Mouse (Mus musculus): ENCODE data around the gene Iqck. TPM values are rescaled to one million over a fixed set of nuclear protein-coding genes. Genes with fewer than 3 reads are reported as not detected.

Gene Iqck
- polyA plus RNA-seq, 1 experiment from 2014 or later, result 4.5 TPM

GRCm38 (mm10) chr7:118973377-118973776, 117.8 kb downstream of the Iqck start:
- no peak overlapping the region for H3K4me2 ChIP-seq (ENCODE audit: low read length)
- no peak overlapping the region for H3K27ac ChIP-seq (ENCODE audit: low read length)
- no peaks in the 10 kb centered on the region for H3K36me3 ChIP-seq (ENCODE audit: control insufficient read depth, insufficient read depth)
- WGBS, result 90% methylated on average over 4 of the region's 4 CpGs
- H3K4me1 ChIP-seq (replicated peaks; ENCODE audit: control insufficient read depth, insufficient read depth, low read length), result peaks cover 23% of the 10 kb centered on the region
- ATAC-seq, result no peak
- no peak overlapping the region for H3K9ac ChIP-seq (replicated peaks; ENCODE audit: low read depth, low read length)
- no peaks in the 10 kb centered on the region for H3K27me3 ChIP-seq (replicated peaks; ENCODE audit: control insufficient read depth, insufficient read depth, low read length)
- H3K4me3 ChIP-seq (replicated peaks; ENCODE audit: low read length), result no peak overlapping the region
- H3K9me3 ChIP-seq (ENCODE audit: control insufficient read depth, low read length), result no peaks in the 10 kb centered on the region

- Histone ChIP-seq H3K4me1 (replicated peaks; ENCODE audit: control insufficient read depth, insufficient read depth, low read length) (peaks cover 28% of the 10 kb centered on the region), H3K4me3 (replicated peaks; ENCODE audit: low read length) (no peak overlapping the region; the same call in 1 of the 2 replicates), H3K4me2 (ENCODE audit: low read length) (peak overlapping the region; percentile 44), H3K27me3 (replicated peaks; ENCODE audit: control insufficient read depth, insufficient read depth, low read length) (no peaks in the 10 kb centered on the region), H3K27ac (ENCODE audit: low read length) (peak overlapping the region; percentile 65; the same call in 1 of the 2 replicates), H3K9me3 (ENCODE audit: control insufficient read depth, low read length) (no peaks in the 10 kb centered on the region), H3K9ac (replicated peaks; ENCODE audit: low read depth, low read length) (no peak overlapping the region), H3K36me3 (ENCODE audit: control insufficient read depth, insufficient read depth) (no peaks in the 10 kb centered on the region)
- WGBS, result 84% methylated on average over 3 of the region's 3 CpGs
- ATAC-seq, result no peak; the same call in 1 of the 2 replicates
These were observed 120.3 kb downstream of the Iqck start for GRCm38 (mm10) chr7:118975837-118976236.

- Histone ChIP-seq H3K9me3 (ENCODE audit: control insufficient read depth, low read length) (no peaks in the 10 kb centered on the region), H3K4me3 (replicated peaks; ENCODE audit: low read length) (peak overlapping the region; percentile 31), H3K4me2 (ENCODE audit: low read length) (peak overlapping the region; percentile 44), H3K27ac (ENCODE audit: low read length) (peak overlapping the region; percentile 65), H3K9ac (replicated peaks; ENCODE audit: low read depth, low read length) (peak overlapping the region; percentile 55), H3K4me1 (replicated peaks; ENCODE audit: control insufficient read depth, insufficient read depth, low read length) (peaks cover 28% of the 10 kb centered on the region), H3K36me3 (ENCODE audit: control insufficient read depth, insufficient read depth) (no peaks in the 10 kb centered on the region), H3K27me3 (replicated peaks; ENCODE audit: control insufficient read depth, insufficient read depth, low read length) (no peaks in the 10 kb centered on the region)
- peak; percentile 69 for ATAC-seq
- 17% methylated on average over 14 of the region's 14 CpGs for WGBS
These were observed 121.0 kb downstream of the Iqck start for GRCm38 (mm10) chr7:118976414-118977166.

- H3K27ac ChIP-seq (ENCODE audit: low read length), result peak overlapping the region; percentile 65
- H3K36me3 ChIP-seq (ENCODE audit: control insufficient read depth, insufficient read depth), result no peaks in the 10 kb centered on the region
- 59% methylated on average over 10 of the region's 10 CpGs for WGBS
- peaks cover 28% of the 10 kb centered on the region for H3K4me1 ChIP-seq (replicated peaks; ENCODE audit: control insufficient read depth, insufficient read depth, low read length)
- no peaks in the 10 kb centered on the region for H3K9me3 ChIP-seq (ENCODE audit: control insufficient read depth, low read length)
- H3K4me2 ChIP-seq (ENCODE audit: low read length), result no peak overlapping the region
- H3K27me3 ChIP-seq (replicated peaks; ENCODE audit: control insufficient read depth, insufficient read depth, low read length), result no peaks in the 10 kb centered on the region
- H3K4me3 ChIP-seq (replicated peaks; ENCODE audit: low read length), result no peak overlapping the region
- no peak overlapping the region for H3K9ac ChIP-seq (replicated peaks; ENCODE audit: low read depth, low read length)
- no peak for ATAC-seq
These were observed 121.6 kb downstream of the Iqck start for GRCm38 (mm10) chr7:118977167-118977543.

- 63% methylated on average over 7 of the region's 7 CpGs for WGBS
- H3K9me3 ChIP-seq (ENCODE audit: control insufficient read depth, low read length), result no peaks in the 10 kb centered on the region
- H3K9ac ChIP-seq (replicated peaks; ENCODE audit: low read depth, low read length), result no peak overlapping the region
- H3K4me1 ChIP-seq (replicated peaks; ENCODE audit: control insufficient read depth, insufficient read depth, low read length), result peaks cover 29% of the 10 kb centered on the region
- no peaks in the 10 kb centered on the region for H3K27me3 ChIP-seq (replicated peaks; ENCODE audit: control insufficient read depth, insufficient read depth, low read length)
- no peak overlapping the region for H3K27ac ChIP-seq (ENCODE audit: low read length)
- H3K4me2 ChIP-seq (ENCODE audit: low read length), result no peak overlapping the region
- ATAC-seq, result no peak
- no peaks in the 10 kb centered on the region for H3K36me3 ChIP-seq (ENCODE audit: control insufficient read depth, insufficient read depth)
- no peak overlapping the region for H3K4me3 ChIP-seq (replicated peaks; ENCODE audit: low read length)
These were observed 123.6 kb downstream of the Iqck start for GRCm38 (mm10) chr7:118979121-118979520.

- WGBS, result 57% methylated on average over 9 of the region's 9 CpGs
- H3K4me2 ChIP-seq (ENCODE audit: low read length), result no peak overlapping the region
- no peak for ATAC-seq
- no peaks in the 10 kb centered on the region for H3K27me3 ChIP-seq (replicated peaks; ENCODE audit: control insufficient read depth, insufficient read depth, low read length)
- H3K27ac ChIP-seq (ENCODE audit: low read length), result no peak overlapping the region
- H3K9ac ChIP-seq (replicated peaks; ENCODE audit: low read depth, low read length), result no peak overlapping the region
- H3K4me3 ChIP-seq (replicated peaks; ENCODE audit: low read length), result no peak overlapping the region
- H3K9me3 ChIP-seq (ENCODE audit: control insufficient read depth, low read length), result no peaks in the 10 kb centered on the region
- H3K4me1 ChIP-seq (replicated peaks; ENCODE audit: control insufficient read depth, insufficient read depth, low read length), result peaks cover 32% of the 10 kb centered on the region
- no peaks in the 10 kb centered on the region for H3K36me3 ChIP-seq (ENCODE audit: control insufficient read depth, insufficient read depth)
These were observed 124.2 kb downstream of the Iqck start for GRCm38 (mm10) chr7:118979708-118980107.

- ATAC-seq, result no peak
- no peak overlapping the region for H3K9ac ChIP-seq (replicated peaks; ENCODE audit: low read depth, low read length)
- H3K4me1 ChIP-seq (replicated peaks; ENCODE audit: control insufficient read depth, insufficient read depth, low read length), result peaks cover 27% of the 10 kb centered on the region
- no peak overlapping the region for H3K4me3 ChIP-seq (replicated peaks; ENCODE audit: low read length)
- H3K9me3 ChIP-seq (ENCODE audit: control insufficient read depth, low read length), result no peaks in the 10 kb centered on the region
- H3K36me3 ChIP-seq (ENCODE audit: control insufficient read depth, insufficient read depth), result no peaks in the 10 kb centered on the region
- H3K27ac ChIP-seq (ENCODE audit: low read length), result no peak overlapping the region
- no peaks in the 10 kb centered on the region for H3K27me3 ChIP-seq (replicated peaks; ENCODE audit: control insufficient read depth, insufficient read depth, low read length)
- WGBS, result 73% methylated on average over 4 of the region's 4 CpGs
- H3K4me2 ChIP-seq (ENCODE audit: low read length), result no peak overlapping the region
These were observed 125.8 kb downstream of the Iqck start for GRCm38 (mm10) chr7:118981346-118981745.

- Histone ChIP-seq H3K27ac (ENCODE audit: low read length) (no peak overlapping the region), H3K4me3 (replicated peaks; ENCODE audit: low read length) (no peak overlapping the region), H3K9ac (replicated peaks; ENCODE audit: low read depth, low read length) (no peak overlapping the region), H3K4me1 (replicated peaks; ENCODE audit: control insufficient read depth, insufficient read depth, low read length) (peaks cover 22% of the 10 kb centered on the region), H3K9me3 (ENCODE audit: control insufficient read depth, low read length) (no peaks in the 10 kb centered on the region), H3K36me3 (ENCODE audit: control insufficient read depth, insufficient read depth) (no peaks in the 10 kb centered on the region), H3K27me3 (replicated peaks; ENCODE audit: control insufficient read depth, insufficient read depth, low read length) (no peaks in the 10 kb centered on the region), H3K4me2 (ENCODE audit: low read length) (no peak overlapping the region)
- ATAC-seq, result no peak
- WGBS, result 92% methylated on average over 5 of the region's 5 CpGs
These were observed 126.3 kb downstream of the Iqck start for GRCm38 (mm10) chr7:118981831-118982230.

GRCm38 (mm10) chr7:118982586-118982985, 127.0 kb downstream of the Iqck start:
- H3K4me3 ChIP-seq (replicated peaks; ENCODE audit: low read length), result no peak overlapping the region
- no peak overlapping the region for H3K9ac ChIP-seq (replicated peaks; ENCODE audit: low read depth, low read length)

More at GRCm38 (mm10) chr7:118982586-118982985, 127.0 kb downstream of the Iqck start:
- Histone ChIP-seq H3K27me3 (replicated peaks; ENCODE audit: control insufficient read depth, insufficient read depth, low read length) (no peaks in the 10 kb centered on the region), H3K4me1 (replicated peaks; ENCODE audit: control insufficient read depth, insufficient read depth, low read length) (peaks cover 15% of the 10 kb centered on the region), H3K4me2 (ENCODE audit: low read length) (no peak overlapping the region), H3K27ac (ENCODE audit: low read length) (no peak overlapping the region), H3K36me3 (ENCODE audit: control insufficient read depth, insufficient read depth) (no peaks in the 10 kb centered on the region), H3K9me3 (ENCODE audit: control insufficient read depth, low read length) (no peaks in the 10 kb centered on the region)
- WGBS, result 94% methylated on average over 4 of the region's 4 CpGs
- no peak for ATAC-seq
